Mouse (Mus musculus) embryo, embryonic 10 days (tissue): ENCODE data around the gene Gm43064.

Experiments
- DNase-seq: peaks from one replicate; pipeline ENCODE4 v3.0.0-alpha.2; 2015; ENCODE audit warnings: low spot score

Gm43064 gene

DNA sequence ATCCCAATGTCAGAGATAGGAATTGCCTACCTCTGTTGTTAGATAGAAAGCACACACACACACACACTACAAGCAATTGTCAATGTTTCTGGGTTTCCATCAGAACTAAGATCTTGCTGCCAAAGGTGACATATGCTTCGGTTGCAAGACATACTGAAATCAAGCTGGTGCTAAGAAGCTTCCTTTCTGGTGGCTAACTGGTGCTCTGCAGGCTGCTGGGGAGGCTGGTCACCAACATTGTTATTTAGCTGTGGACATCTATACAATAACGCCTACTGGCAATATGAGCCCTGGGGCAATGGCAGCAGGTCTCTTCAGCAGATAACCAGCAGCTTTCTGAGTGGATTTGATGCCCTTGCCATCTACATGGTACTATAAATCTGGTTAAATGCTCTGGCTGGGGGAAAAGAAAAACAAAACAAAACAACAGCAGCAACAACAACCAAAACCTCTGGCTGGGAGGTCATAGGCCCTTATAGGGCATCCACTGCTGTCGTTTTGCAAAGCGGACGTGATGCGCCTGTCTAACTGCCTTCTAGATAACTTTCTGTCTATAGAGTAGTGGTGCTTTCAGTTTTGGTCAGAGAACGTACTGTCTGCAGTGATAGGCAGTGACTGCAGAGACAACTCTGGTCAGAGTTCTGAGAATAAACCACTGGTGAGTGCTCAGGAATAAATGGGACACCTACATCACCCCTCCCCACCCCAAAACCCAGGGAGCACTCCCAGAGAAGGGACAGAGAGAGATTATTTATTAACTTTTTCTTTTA, 47.8 kb downstream of the Gm43064 start:
- DNase-seq: no peak

DNA sequence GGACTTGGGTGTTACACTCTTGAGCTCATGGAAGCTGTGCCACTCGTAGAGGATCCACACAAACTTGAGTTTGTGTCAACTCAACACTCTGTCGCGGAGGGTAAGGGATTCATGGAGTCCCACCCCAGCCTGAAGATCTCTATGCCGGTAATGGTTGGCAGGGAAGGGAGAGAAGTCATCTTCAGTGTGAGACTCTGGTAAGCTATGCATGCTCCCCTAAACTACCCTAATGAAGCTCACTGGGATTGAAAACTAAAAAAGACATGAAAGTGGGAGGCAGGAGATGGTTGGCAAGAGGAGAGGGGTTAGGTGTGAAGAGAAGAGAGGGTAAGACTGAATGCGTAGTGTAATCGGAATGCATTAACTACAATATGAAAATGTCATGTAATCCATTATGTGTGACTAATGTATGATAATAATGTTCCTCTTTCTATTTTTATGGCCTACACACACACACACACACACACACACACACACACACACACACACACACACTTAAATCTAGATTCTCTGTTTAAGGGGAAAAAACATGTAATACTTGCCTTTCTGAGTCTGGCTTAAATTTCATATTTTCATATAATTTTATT, 48.7 kb downstream of the Gm43064 start:
- DNase-seq: no peak

DNA sequence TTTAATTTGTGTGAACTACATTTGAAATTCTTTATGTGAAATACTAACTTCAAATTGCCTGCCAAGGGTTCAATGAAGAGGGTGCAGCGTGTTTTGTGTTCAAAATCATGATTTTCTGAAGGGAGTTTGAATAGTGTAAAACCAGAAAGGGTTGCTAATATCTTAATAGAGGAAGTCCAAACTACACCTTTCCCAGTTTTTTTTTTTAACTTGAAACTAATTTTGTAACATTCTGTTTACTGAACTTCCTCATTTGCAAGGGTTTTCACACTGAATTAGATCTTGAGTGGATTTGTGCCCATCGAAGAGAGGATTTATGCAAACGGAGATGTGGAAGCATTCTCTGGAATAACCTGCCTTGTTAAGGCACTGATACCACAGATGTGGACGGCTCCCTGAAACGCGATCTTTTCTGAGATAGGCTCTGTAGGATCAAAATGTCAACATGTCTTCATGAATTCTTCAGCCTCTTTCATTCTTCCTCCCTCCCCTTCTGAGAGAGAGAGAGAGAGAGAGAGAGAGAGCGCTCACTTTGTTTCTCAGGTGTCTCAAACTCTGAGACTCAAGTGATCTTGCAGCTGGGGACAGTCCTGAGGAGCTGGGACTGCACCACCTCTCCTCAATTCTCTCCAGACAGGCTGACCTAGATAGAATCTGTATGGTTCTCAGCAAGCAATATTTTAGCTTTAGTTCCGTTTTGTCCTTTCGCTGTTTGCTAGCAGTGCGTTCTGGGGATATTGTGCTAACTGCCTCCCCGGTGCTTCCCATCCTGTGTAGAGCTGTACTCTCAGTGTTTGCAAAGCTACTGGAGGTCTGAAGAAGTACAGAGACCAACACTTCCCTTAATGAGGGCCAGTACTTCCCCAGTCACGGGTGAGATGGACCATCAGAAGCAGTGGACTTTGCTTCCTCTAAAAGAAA, 49.8 kb downstream of the Gm43064 start, which contains the start of gene Ptpn22:
Gene Ptpn22 (plus strand): TSS at position 915 of the 921 bp plus-strand sequence.
- DNase-seq: no peak

DNA sequence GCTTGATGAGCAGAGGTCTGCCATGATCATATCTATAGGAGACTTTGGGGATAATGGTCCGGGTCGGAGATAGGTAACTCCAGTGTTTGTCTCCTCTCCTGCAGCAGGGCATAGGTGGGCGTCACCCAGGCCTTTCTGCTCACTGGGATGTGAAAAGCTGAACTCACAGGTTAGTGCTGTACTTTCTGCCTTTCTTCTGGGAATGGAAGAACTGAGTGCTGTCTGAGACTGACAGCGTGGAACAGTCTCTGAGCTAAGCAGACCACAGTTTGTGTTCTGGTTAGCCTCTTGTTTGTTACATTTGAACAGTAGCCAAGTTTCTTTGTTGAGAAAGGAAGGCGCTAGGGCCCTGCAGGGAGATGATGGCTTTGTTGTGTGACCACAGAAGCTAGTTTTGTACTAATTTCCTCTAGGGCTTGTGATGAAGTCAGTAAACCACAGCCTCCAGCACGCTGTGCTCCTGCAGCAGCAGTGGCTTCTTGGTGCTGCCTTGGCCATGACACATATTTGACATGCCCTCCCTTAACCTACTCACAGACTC, 50.5 kb downstream of the Gm43064 start:
- DNase-seq: no peak

DNA sequence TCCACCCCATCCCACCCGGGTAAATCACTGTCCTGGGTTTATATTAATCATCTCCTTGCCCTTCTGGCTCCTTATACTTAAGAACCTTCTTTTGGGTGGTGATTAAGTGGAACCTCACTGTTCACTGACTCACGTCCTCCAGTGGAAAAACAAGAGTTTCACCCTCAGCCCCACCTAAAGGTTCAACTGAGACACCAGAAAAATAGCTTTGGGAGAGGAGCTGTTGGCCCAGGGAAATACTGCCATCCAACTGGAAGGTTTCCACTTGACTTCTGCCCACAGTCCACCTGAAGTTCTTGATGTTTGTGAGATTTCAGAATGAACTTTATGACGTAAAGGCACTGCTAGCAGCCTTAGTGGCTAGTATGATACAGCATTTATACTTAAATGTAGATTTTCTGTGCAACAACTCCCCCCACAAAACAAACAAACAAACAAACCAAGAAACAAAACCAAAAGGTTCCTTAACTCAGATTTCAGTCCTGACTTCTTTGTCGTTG, 53.4 kb downstream of the Gm43064 start:
- no peak for DNase-seq

DNA sequence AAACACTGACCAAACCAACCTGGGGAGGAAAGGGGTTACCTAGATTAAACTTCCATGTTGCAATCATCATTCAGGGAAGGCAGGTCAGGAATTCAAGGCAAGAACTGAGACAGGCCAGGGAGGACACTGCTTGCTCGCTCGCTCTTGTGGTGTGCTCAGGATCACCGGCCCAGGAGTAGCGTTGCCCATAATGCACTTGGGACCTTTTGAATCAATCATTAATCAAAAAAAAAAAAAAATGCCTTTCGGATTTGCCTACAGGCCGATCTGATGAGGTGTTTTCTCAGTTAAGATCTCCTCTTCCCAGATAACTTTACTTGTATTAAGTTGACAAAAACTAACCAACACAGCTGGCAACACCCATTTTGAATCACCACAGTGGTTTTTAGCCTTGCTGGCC, 54.8 kb downstream of the Gm43064 start:
- no peak for DNase-seq

DNA sequence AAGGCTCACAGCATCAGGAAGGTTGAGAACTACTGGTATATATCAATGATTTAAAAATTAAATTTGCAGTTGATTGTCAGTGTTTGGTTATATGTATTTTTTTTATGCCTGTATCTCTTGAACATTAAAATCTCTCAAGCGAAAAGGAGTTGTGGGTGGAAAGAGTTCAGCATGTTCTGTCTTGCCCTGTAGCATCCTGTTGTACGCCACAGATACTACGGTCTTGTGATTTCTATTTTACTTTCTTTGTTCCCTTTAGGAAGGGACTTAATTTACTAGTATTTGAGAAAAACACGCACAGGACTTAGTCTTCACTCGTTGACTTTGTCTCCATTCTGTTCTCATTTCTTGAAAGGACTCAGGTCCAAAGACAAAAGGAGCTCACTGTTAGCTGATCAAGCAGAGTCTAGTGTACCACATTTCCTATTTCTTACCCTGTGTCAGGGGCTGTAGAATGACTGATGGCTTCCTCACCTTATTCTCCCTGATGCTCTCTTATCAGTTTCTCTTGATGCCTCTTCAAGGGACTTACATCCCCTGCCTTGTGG, 58.1 kb downstream of the Gm43064 start:
- DNase-seq: no peak

DNA sequence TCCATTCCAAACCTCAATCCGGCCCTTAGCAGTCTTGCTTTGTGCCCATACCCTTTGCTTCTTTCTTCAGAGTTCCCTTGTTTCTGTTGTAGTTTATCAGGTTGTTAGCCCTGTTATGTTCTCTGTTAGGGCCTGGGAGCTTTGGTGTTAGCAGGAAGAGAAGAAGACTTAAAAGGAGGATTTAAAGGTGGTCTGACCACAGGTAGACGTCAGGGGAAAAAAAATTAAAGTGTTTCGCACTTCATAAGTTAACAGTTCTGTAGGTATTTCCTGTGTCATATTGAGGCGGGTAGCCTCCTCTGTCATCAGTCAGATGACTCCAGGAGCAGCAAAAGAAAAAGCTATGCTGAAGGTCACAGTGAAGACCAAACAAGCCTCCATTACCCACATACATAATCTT, 58.6 kb downstream of the Gm43064 start:
- DNase-seq: no peak

DNA sequence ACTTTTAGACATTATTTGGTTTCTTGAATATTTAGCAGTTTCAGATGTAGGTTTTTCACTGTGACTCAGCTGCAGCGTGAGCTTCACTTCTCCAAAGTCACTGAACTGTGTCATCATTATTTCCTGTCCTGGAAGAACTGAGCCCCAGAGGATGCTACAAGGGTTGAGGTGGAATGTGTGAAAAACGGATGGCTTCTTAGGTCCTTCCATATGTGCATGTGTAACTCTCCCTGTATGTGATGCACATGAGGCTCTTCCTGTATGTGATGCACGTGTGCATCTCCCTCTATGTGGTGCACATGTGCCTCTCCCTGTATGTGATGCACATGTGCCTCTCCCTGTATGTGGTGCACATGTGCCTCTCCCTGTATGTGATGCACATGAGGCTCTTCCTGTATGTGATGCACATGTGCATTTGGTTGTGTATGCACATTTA, 63.3 kb downstream of the Gm43064 start:
- DNase-seq: no peak

DNA sequence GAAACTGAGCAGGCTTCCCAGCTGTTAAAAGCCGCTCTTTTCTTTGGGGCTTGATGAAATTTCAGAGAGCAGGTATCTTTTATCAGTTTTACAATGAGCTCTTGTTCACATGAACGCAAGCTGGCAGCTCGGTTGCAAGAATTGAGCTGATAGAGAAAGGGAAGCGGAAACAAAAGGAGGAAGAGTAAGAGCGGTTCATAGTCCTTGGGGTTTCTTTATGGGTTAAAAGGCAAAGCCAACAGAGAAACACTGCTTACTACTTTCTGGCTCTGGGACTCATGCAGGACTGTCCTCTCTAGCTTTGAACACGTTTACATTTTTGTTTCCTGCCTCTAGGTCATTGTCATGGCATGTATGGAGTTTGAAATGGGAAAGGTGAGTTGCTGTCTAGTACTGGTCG, 65.0 kb downstream of the Gm43064 start:
- DNase-seq: no peak

DNA sequence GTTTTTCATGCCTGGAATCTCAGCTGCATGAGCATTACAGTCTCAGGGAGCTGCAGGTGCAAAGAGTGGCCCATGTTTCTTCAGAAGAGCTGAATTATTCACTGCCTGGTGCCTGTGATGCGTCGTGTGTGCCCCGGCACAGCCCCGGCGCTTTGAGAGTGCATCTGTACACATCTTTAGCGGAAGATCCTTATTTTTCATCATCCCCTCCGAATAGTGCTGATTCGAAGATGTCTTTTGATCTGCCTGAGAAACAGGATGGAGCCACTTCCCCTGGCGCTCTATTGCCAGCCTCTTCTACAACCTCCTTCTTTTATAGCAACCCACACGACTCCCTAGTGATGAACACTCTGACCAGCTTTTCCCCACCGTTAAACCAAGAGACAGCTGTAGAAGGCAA, 76.6 kb downstream of the Gm43064 start:
- DNase-seq: no peak

DNA sequence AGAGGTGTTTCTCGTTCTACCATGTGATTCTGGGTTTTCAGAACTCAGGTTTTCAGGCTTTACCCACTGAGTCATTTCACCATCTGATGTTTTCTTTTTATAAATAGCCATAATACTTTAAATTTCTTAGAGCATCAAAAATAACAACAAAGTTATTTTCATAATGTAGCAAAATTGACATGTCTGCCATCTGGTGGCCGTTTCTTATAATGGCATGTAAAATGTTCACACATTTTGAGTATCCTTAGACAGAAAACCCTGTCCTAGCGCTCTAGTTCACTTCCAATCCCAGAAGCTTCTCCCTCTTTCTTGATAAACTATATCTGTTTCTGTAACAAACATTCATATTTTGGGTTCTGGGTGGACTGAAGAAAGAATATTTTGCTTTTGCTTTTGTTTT, 78.2 kb downstream of the Gm43064 start:
- peak; percentile 69 for DNase-seq
